Mouse (Mus musculus): ENCODE data around the gene Catsper3.

GRCm38 (mm10) chr13:55742306-55742705 is 42.1 kb upstream of the Catsper3 start:
- TF ChIP-seq CTCF (IDR thresholded peaks at IDR 0.05; ENCODE audit: low read depth, low read length): no peak
- TF ChIP-seq POLR2AphosphoS5 (IDR thresholded peaks at IDR 0.05; ENCODE audit: insufficient replicate concordance, low read depth, low read length): no peak
- no peak for TF ChIP-seq GATA1 (IDR thresholded peaks at IDR 0.05; ENCODE audit: borderline replicate concordance, low read length)
